Mouse (Mus musculus) C2C12 (cell line): ENCODE data around the gene Thada. TPM values are rescaled to one million over a fixed set of nuclear protein-coding genes. Genes with fewer than 3 reads are reported as not detected.

Experiments used
- H3K27me3 ChIP-seq: one replicate; pipeline ENCODE4 v1.6.1; 2011; ENCODE audit not compliant: control insufficient read depth, insufficient read depth, insufficient read length
- H3K36me3 ChIP-seq: one replicate; pipeline ENCODE4 v1.6.1; 2011; ENCODE audit not compliant: control insufficient read depth, insufficient read depth
- H3K4me3 ChIP-seq: one replicate; pipeline ENCODE4 v1.5.1; 2011; ENCODE audit warnings: mild to moderate bottlenecking, control low read depth; ENCODE audit not compliant: poor library complexity, insufficient read depth, severe bottlenecking
- H3K79me2 ChIP-seq: one replicate; pipeline ENCODE4 v1.6.1; 2011; ENCODE audit not compliant: control insufficient read depth, insufficient read depth
- H3K79me3 ChIP-seq: one replicate; pipeline ENCODE4 v1.6.1; 2011; ENCODE audit warnings: low read depth, control low read depth
- H3ac ChIP-seq: one replicate; pipeline ENCODE3; 2011; ENCODE audit warnings: low read depth; ENCODE audit not compliant: control insufficient read depth, insufficient read length
- CEBPB ChIP-seq: IDR thresholded peaks from one replicate; pipeline ENCODE4 v1.6.1; 2011; ENCODE audit warnings: low read depth, mild to moderate bottlenecking, control low read depth, moderate library complexity
- CTCF ChIP-seq: IDR thresholded peaks from one replicate; pipeline ENCODE4 v1.5.1; 2011; ENCODE audit not compliant: control insufficient read depth, insufficient read depth, insufficient read length
- FOSL1 ChIP-seq: IDR thresholded peaks from one replicate; pipeline ENCODE4 v1.8.0; 2011; ENCODE audit warnings: mild to moderate bottlenecking, low read length; ENCODE audit not compliant: poor library complexity, insufficient read depth, severe bottlenecking
- MAX ChIP-seq: IDR thresholded peaks from one replicate; pipeline ENCODE4 v1.6.1; 2011; ENCODE audit warnings: mild to moderate bottlenecking, control low read depth
- MYOD1 ChIP-seq: IDR thresholded peaks from one replicate; pipeline ENCODE4 v1.6.1; 2011; ENCODE audit warnings: low read depth; ENCODE audit not compliant: control insufficient read depth, insufficient read length
- MYOG ChIP-seq: IDR thresholded peaks from one replicate; pipeline ENCODE4 v1.6.1; 2011; ENCODE audit not compliant: control insufficient read depth, insufficient read length; ENCODE audit errors: extremely low read depth
- USF1 ChIP-seq: IDR thresholded peaks from one replicate; pipeline ENCODE4 v1.6.1; 2011; ENCODE audit warnings: low read depth, mild to moderate bottlenecking, control low read depth, moderate library complexity
- polyA plus RNA-seq: library from polyadenylated mRNA; unstranded; fragments of >200 nt; fragmentation: generic; extraction: Trizol; gene quantifications from one replicate; pipeline ENCODE4 v1.2.1, GENCODE M21; 2012; ENCODE audit warnings: missing spikeins

The Thada gene
- polyA plus RNA-seq, 1 experiment = 7.3 TPM

- Histone ChIP-seq H3K4me3 (no peak overlapping the region), H3K27me3 (no peaks in the 10 kb centered on the region), H3K79me2 (no peaks in the 10 kb centered on the region), H3K36me3 (peaks cover 52% of the 10 kb centered on the region), H3K79me3 (no peaks in the 10 kb centered on the region), H3ac (no peak overlapping the region)
- TF ChIP-seq USF1 (no peak), CEBPB (no peak), MYOD1 (no peak), CTCF (no peak), MAX (no peak), FOSL1 (no peak), MYOG (no peak)
Observed at GRCm38 (mm10) chr17:84372411-84373045, 93.5 kb downstream of the Thada start.

DNA sequence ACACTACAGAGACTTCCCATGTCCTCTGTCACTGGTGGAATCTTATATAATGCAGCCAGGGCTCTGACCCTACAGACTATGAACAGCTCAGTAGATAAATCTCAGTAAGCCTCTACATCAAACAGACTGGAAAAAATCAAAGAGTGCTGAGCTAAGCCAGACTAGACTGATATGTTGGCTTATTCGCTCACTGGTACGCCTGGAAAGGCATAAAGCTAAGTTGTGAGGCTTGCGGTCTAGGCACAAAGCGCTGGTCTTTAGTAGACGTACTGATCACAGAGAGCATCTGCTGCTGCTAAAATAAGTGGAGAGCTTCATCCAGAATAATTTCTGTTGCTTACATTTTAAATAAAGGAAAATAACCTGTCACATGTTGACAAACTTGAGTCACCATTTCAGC, 95.6 kb downstream of the Thada start:
- no peaks in the 10 kb centered on the region for H3K27me3 ChIP-seq
- no peaks in the 10 kb centered on the region for H3K79me3 ChIP-seq
- no peak for TF ChIP-seq CEBPB
- TF ChIP-seq FOSL1 = no peak
- TF ChIP-seq MAX = no peak
- no peak for TF ChIP-seq MYOD1
- TF ChIP-seq USF1 = no peak
- no peak for TF ChIP-seq MYOG
- no peak for TF ChIP-seq CTCF
- H3K4me3 ChIP-seq = no peak overlapping the region
- H3K36me3 ChIP-seq = peaks cover 35% of the 10 kb centered on the region
- no peaks in the 10 kb centered on the region for H3K79me2 ChIP-seq
- H3ac ChIP-seq = no peak overlapping the region

DNA sequence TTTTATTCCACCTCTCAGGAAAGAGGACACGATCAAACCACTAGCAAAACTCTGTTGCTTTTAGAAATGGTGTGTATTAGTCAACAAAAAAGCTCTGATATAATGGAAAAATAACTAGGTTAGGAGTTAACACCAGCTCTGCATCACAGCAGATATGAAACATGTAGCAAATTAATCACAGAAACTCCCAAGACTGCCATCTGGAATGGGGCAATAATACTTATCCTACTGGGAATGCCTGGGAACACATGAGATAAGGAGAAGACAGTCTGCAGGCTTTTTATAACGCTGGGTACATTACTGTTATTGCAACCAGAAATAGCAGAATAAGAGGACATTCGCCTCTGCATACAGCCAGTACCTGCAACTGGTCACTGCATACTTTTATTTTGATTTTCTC, 96.2 kb downstream of the Thada start:
- Histone ChIP-seq H3K79me3 (no peaks in the 10 kb centered on the region), H3K36me3 (peaks cover 32% of the 10 kb centered on the region), H3K79me2 (no peaks in the 10 kb centered on the region), H3K27me3 (no peaks in the 10 kb centered on the region), H3K4me3 (no peak overlapping the region), H3ac (no peak overlapping the region)
- TF ChIP-seq MAX (no peak), CEBPB (no peak), MYOD1 (no peak), USF1 (no peak), MYOG (no peak), FOSL1 (no peak), CTCF (no peak)

GRCm38 (mm10) chr17:84368213-84369014, 97.6 kb downstream of the Thada start:
- Histone ChIP-seq H3K79me3 (no peaks in the 10 kb centered on the region), H3K4me3 (no peak overlapping the region), H3K27me3 (no peaks in the 10 kb centered on the region), H3K79me2 (no peaks in the 10 kb centered on the region), H3ac (no peak overlapping the region), H3K36me3 (peaks cover 32% of the 10 kb centered on the region)
- TF ChIP-seq USF1 = no peak
- TF ChIP-seq CTCF = no peak
- no peak for TF ChIP-seq MYOD1
- no peak for TF ChIP-seq FOSL1
- no peak for TF ChIP-seq MAX
- TF ChIP-seq MYOG = no peak

GRCm38 (mm10) chr17:84367663-84368062, 98.3 kb downstream of the Thada start:
- Histone ChIP-seq H3K79me3 (no peaks in the 10 kb centered on the region), H3K79me2 (no peaks in the 10 kb centered on the region)

More at GRCm38 (mm10) chr17:84367663-84368062, 98.3 kb downstream of the Thada start:
- H3ac ChIP-seq = no peak overlapping the region
- no peak overlapping the region for H3K4me3 ChIP-seq
- no peaks in the 10 kb centered on the region for H3K27me3 ChIP-seq
- TF ChIP-seq CTCF = no peak
- peaks cover 30% of the 10 kb centered on the region for H3K36me3 ChIP-seq
